Mouse (Mus musculus): ENCODE data around the gene Inf2.

Gene Inf2

GRCm38 (mm10) chr12:112571064-112571463 lies 17.5 kb upstream of the Inf2 start:
- no peak for DNase-seq

- DNase-seq, result no peak
Observed at GRCm38 (mm10) chr12:112575274-112575986, 13.2 kb upstream of the Inf2 start.

- DNase-seq, result peak; percentile 51
Observed at GRCm38 (mm10) chr12:112576341-112576740, 12.2 kb upstream of the Inf2 start.

GRCm38 (mm10) chr12:112576749-112577148 lies 11.8 kb upstream of the Inf2 start:
- DNase-seq, result no peak

- DNase-seq, result no peak
Observed at GRCm38 (mm10) chr12:112578296-112579090, 10.1 kb upstream of the Inf2 start.

- no peak for DNase-seq
Observed at GRCm38 (mm10) chr12:112579430-112579829, 9.2 kb upstream of the Inf2 start.

- no peak for DNase-seq
Observed at GRCm38 (mm10) chr12:112579926-112580325, 8.7 kb upstream of the Inf2 start.

GRCm38 (mm10) chr12:112581113-112581512 lies 7.5 kb upstream of the Inf2 start:
- no peak for DNase-seq

GRCm38 (mm10) chr12:112584954-112585353 lies 3.6 kb upstream of the Inf2 start:
- DNase-seq, result no peak

- no peak for DNase-seq
Observed at GRCm38 (mm10) chr12:112585924-112586538, 2.6 kb upstream of the Inf2 start.

- no peak for DNase-seq
Observed at GRCm38 (mm10) chr12:112587125-112588124, 1.2 kb upstream of the Inf2 start.

- no peak for DNase-seq
Observed at GRCm38 (mm10) chr12:112589491-112590191, 1.1 kb downstream of the Inf2 start.

- DNase-seq, result no peak
Observed at GRCm38 (mm10) chr12:112590566-112591239, 2.1 kb downstream of the Inf2 start.

- DNase-seq, result no peak
Observed at GRCm38 (mm10) chr12:112591240-112591639, 2.7 kb downstream of the Inf2 start.

GRCm38 (mm10) chr12:112591730-112592129 lies 3.1 kb downstream of the Inf2 start:
- no peak for DNase-seq

- no peak for DNase-seq
Observed at GRCm38 (mm10) chr12:112592985-112593734, 4.6 kb downstream of the Inf2 start.

GRCm38 (mm10) chr12:112593951-112594915 lies 5.6 kb downstream of the Inf2 start:
- no peak for DNase-seq

- DNase-seq, result no peak
Observed at GRCm38 (mm10) chr12:112594989-112595388, 6.4 kb downstream of the Inf2 start.

GRCm38 (mm10) chr12:112595626-112596025 lies 7.0 kb downstream of the Inf2 start:
- no peak for DNase-seq

Data from liver (tissue).